19 mouse cellular contexts compared by ENCODE assay signal in the genomic region with DNA sequence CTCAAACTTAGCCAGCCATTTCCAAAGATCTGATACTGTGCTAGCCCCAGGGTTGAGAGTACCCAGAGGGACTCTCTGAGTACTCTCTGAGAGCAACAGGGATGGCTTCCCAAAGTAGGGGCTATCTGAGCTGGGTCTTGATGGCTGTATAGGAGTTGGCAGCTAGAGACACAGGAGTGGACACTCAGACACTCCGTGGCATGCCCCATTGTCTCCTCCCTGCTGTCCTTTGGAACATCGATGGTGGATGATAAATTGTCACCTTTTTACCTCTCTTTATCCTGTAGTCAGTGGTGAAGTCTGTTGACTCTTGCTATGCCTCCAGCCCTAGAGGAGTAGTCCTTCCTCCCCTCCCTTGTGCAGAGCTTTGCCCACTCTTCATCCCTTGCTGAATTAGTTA. TPM values are rescaled to one million over a fixed set of nuclear protein-coding genes. Genes with fewer than 3 reads are reported as not detected.
A peak's percentile ranks its signal among the peaks of the same experiment; 100 is the strongest.
DNase-seq lines count a peak whose midpoint lies in the region; ATAC-seq lines count a peak whose summit lies in the region.
"Had no signal": no experiment of that assay in that cellular context is flagged by ENCODE, and none has a peak within 500 bp of the region (broad histone marks: within the 10 kb centered on the region; RNA-seq: fewer than 3 reads in every experiment).

No protein-coding gene starts in this region.

- intact Hi-C loops in heart, postnatal 36 days (cut with DNase I) = loop anchor here (2.0 to 10.0 kb wide), 2 partner anchors 35 to 53 kb away; no protein-coding TSS in a partner anchor

- H3K36me3 ChIP-seq in intestine, embryonic 15.5 days = 0 out of 2 replicates have a peak, but pooled peaks cover 9% of the 10 kb centered on the region
- H3K36me3 ChIP-seq: limb, embryonic 10.5 days; liver, embryonic 13.5 days had no signal

- no peak for ATAC-seq in intestine, embryonic 15.5 days

- DNase-seq in adrenal gland, adult 2 months = peak; percentile 47
- DNase-seq in adrenal gland, postnatal 4 days (ENCODE audit: low spot score in 2 of 2) = no peak
- peak; percentile 91 for DNase-seq in heart, adult 11 months
- DNase-seq in heart, postnatal 36 days = no peak
- peak; percentile 6 for DNase-seq in layer of hippocampus, adult 9-11 months
- DNase-seq in layer of hippocampus, adult 9-10 months (ENCODE audit: low spot score) = no peak
- DNase-seq in cerebellum, adult 9-11 months = peak; percentile 38
- DNase-seq: adrenal gland, postnatal 36 days; liver, embryonic 13.5 days; midbrain, embryonic 14.5 days; right cerebral cortex, postnatal 14 days had no signal

- H3K27me3 ChIP-seq in intestine, embryonic 15.5 days (replicated peaks) = no peaks in the 10 kb centered on the region
- H3K27me3 ChIP-seq: liver, embryonic 13.5 days; stomach, embryonic 15.5 days had no signal

- no peaks in the 10 kb centered on the region for H3K9me3 ChIP-seq in intestine, embryonic 15.5 days
- H3K9me3 ChIP-seq: embryonic facial prominence, embryonic 12.5 days; heart, embryonic 12.5 days; limb, embryonic 10.5 days; liver, embryonic 13.5 days; stomach, embryonic 15.5 days had no signal

- no peak overlapping the region for H3K27ac ChIP-seq in intestine, embryonic 15.5 days
- H3K27ac ChIP-seq: embryonic facial prominence, embryonic 12.5 days; limb, embryonic 10.5 days; liver, embryonic 13.5 days; stomach, embryonic 15.5 days had no signal

- H3K4me3 ChIP-seq in intestine, embryonic 15.5 days (replicated peaks) = no peak overlapping the region
- H3K4me3 ChIP-seq: embryonic facial prominence, embryonic 12.5 days; heart, embryonic 12.5 days; left cerebral cortex, adult 2 months; limb, embryonic 10.5 days; liver, embryonic 13.5 days; stomach, embryonic 15.5 days had no signal

- peaks cover 10% of the 10 kb centered on the region for H3K4me1 ChIP-seq in intestine, embryonic 15.5 days (replicated peaks)

- no peak overlapping the region for H3K9ac ChIP-seq in intestine, embryonic 15.5 days
- H3K9ac ChIP-seq: embryonic facial prominence, embryonic 12.5 days; heart, embryonic 12.5 days; liver, embryonic 13.5 days; stomach, embryonic 15.5 days had no signal

- 82% methylated on average over 2 of the region's 2 CpGs for WGBS in intestine, embryonic 15.5 days

- no peak overlapping the region for H3K4me2 ChIP-seq in intestine, embryonic 15.5 days (replicated peaks)
- H3K4me2 ChIP-seq: embryonic facial prominence, embryonic 12.5 days; heart, embryonic 12.5 days; liver, embryonic 13.5 days; stomach, embryonic 15.5 days had no signal

RNA-seq across cellular contexts. Expression of gene Ppara, which starts 26.6 kb away (rescaled TPM):
- 10 to 100 TPM; 37.2 to 48.9 TPM for total RNA-seq in adrenal gland, adult 2 months (2021)
- 6.3 and 8.5 TPM in 2 replicates for polyA plus RNA-seq in adrenal gland, adult 2 months (2012; rRNA removed)
- total RNA-seq in adrenal gland, postnatal 4 days (2021) = 10 to 100 TPM; 17.2 to 29.4 TPM
- total RNA-seq in heart, postnatal 36 days (2021) = 10 to 100 TPM; 39.3 to 53.4 TPM
- polyA plus RNA-seq in intestine, embryonic 15.5 days (2015; fragmentation: Nextera tagmentation; extraction: Ambion mirVana) = 18.2 and 19.5 TPM in 2 replicates
- total RNA-seq: hematopoietic stem cell, adult 5-6 weeks; megakaryocyte progenitor cell, adult 5-6 weeks had no signal

Comparison
In these comparisons a context has a peak if more than half of its experiments do, and no peak if none do; other contexts are left out.
1. DNase-seq: peak in adrenal gland, adult 2 months (single experiment), heart, adult 11 months (single experiment), layer of hippocampus, adult 9-11 months (single experiment) and cerebellum, adult 9-11 months (single experiment); none in adrenal gland, postnatal 4 days (0 of 2), heart, postnatal 36 days (0 of 2) and layer of hippocampus, adult 9-10 months (single experiment).